Mouse (Mus musculus): ENCODE data around the gene Adgrf3.

The Adgrf3 gene

DNA sequence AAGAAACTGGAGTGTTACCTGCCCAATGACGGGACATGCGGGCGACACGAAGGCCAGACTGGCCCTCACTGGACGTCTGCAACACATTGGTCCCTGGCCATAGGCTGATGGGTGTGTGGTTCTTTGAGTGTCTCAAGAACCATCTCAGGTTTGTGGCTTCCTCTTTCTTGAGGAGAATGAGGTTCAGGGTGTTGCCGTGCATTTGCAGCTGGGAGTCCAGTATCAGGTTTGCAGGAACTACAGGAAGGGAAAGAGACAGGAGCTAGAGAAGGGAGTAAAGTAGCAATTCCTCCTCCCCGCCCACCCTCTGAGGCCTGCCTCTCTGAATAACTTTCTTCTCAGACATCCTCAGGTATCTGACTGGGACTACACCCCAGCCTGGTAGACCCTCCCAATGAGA is 3.3 kb downstream of the Adgrf3 start:
- DNase-seq (ENCODE audit: low spot score in 2 of 2) = peak in 1 of 2 experiments; percentile 47

DNA sequence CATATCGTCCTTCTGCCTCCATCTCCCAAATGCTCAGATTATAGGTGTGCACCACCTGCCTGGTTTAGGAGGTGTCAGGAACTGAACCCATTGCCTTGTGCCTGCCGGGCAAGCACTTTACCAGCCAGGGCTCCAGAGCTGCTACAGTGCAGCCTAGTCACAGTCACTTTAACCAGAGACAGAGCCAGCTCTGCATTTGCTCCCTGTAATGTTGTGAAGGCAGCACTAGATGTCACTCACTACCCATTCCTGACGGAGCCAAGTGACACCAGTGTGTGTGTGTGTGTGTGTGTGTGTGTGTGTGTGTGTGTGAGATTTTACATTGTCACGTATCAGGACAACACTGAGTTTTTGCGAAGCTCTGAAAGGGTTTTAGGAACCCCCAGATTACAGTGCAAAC is 4.0 kb downstream of the Adgrf3 start:
- no peak for DNase-seq (ENCODE audit: low spot score in 2 of 2)

GRCm38 (mm10) chr5:30198257-30198656 is 7.3 kb downstream of the Adgrf3 start:
- DNase-seq (ENCODE audit: low spot score in 2 of 2) = no peak

DNA sequence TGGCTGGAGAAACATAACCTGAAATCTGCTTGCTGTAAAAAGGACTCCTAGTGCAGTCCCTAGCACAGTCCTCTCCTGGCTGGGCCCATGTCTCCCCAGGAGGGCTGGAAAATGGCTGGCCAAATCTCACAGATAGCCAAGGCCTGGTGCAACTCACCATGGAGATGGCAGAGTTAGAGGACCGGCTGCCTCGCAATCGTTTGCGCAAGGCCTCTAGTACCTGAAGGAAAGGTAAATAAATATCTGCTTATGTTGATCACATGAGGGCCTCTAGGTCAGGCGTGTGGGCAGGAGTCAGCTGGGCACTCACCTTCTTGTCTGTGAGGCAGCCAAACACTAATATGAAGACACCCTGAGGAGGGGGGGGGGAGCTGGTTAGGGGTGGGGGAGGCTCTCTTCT is 10.2 kb downstream of the Adgrf3 start:
- peak in 1 of 2 experiments; percentile 45 for DNase-seq (ENCODE audit: low spot score in 2 of 2)

DNA sequence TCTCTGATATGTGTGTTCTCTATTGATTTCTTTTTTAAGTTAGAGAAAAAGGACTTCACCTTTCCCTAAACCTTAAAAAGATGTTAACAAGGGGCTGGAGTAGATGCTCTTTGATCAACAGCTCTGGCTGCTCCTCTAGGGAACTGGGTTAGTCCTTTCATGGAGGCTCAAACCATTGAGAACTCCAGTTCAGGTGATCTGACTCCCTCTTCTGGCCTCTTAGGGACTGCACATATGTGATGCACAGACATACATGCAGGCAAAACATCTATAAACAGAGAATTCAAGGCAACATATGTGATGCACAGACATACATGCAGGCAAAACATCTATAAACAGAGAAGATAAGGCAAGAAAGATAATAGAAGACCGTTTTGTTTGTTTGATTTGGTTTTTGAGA is 13.1 kb downstream of the Adgrf3 start:
- no peak for DNase-seq (ENCODE audit: low spot score in 2 of 2)

- DNase-seq (ENCODE audit: low spot score in 2 of 2) = no peak
Observed at GRCm38 (mm10) chr5:30187687-30188485, 17.6 kb downstream of the Adgrf3 start.

GRCm38 (mm10) chr5:30175811-30176210 is 29.7 kb downstream of the Adgrf3 start:
- DNase-seq (ENCODE audit: low spot score in 2 of 2) = no peak

- no peak for DNase-seq (ENCODE audit: low spot score in 2 of 2)
Observed at GRCm38 (mm10) chr5:30172931-30173692, 32.4 kb downstream of the Adgrf3 start.

GRCm38 (mm10) chr5:30172115-30172514 is 33.4 kb downstream of the Adgrf3 start:
- DNase-seq (ENCODE audit: low spot score in 2 of 2) = no peak

DNA sequence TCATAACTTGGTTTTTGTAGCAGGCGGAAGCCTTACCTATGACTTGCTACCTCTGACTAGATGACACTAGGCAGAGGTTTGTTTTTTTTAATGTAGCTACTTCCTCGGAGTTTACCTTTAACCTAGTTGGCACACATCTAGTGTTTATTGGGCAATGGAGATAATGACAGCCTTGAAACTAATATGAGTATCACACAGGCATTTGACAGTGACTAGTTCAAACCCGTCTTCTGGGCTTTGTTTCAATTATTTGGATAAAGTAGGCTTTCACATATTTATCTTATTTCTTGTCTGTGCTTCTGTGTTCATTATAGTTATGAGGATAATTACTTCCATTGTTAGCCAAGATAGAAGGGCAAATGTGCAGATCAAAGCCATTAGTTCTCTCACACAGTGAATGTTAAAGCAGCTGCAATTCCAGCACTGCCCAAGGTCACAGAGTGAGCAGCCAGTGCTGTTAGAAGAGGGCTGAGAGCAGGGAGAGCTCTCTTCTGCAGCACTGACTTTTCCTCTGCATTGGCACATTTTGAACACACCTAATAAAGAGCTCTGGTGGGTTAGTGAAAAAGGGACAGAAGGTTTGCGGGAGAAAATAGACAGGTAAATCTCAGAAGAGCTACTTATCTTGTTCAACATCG is 35.1 kb downstream of the Adgrf3 start:
- no peak for DNase-seq (ENCODE audit: low spot score in 2 of 2)

- no peak for DNase-seq (ENCODE audit: low spot score in 2 of 2)
Observed at GRCm38 (mm10) chr5:30165234-30165946, 40.1 kb downstream of the Adgrf3 start.

- no peak for DNase-seq (ENCODE audit: low spot score in 2 of 2)
Observed at GRCm38 (mm10) chr5:30162339-30162738, 43.2 kb downstream of the Adgrf3 start.

GRCm38 (mm10) chr5:30161836-30162235 is 43.7 kb downstream of the Adgrf3 start:
- no peak for DNase-seq (ENCODE audit: low spot score in 2 of 2)

GRCm38 (mm10) chr5:30159601-30160000 is 45.9 kb downstream of the Adgrf3 start:
- no peak for DNase-seq (ENCODE audit: low spot score in 2 of 2)

GRCm38 (mm10) chr5:30155821-30156629 is 49.5 kb downstream of the Adgrf3 start:
- DNase-seq (ENCODE audit: low spot score in 2 of 2) = no peak

- DNase-seq (ENCODE audit: low spot score in 2 of 2) = no peak
Observed at GRCm38 (mm10) chr5:30155395-30155792, 50.1 kb downstream of the Adgrf3 start.

DNA sequence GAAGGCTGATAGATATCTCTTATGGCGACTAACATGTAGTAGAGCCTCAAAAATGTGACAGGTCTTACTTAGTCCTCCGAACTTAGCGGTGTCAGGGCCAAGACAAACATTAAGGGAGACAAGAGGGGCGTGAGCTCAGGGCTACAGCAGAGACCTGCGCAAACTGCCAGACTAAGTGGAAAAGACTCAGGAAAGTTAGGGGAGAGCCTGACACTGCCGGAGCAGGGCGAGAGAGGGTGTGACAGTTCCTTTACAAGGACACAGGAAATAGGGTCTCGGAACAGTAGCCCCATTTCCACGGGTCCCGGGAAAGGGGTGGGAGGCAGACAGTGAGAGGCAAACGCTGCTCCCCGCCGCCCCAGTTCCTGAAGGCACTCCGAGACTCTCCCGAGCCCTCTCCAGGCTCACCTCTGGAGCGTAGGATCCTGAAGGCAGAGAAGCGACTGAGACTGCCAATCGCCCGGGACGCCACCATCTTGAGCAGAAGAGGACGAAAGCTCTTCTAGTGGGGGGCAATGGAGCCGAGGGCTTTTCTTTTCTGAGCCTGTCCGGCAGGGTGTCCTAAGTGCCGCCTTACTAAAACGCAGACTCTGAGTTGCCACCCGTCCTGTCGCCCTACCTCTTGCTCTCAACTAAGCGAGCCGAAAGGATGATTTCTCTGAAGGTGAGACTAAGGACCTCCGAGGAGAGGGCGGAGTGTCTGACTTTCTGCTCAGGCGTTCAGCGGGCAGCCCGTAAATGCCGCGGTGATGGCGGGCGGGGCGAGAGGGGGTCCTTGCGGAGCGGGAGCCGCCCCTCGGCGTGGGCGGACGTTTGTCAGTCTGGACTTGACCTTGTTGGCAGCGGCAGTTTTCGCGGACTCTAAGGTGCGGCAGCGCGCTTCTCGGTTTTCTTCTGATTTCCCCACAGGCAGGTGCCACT is 50.8 kb downstream of the Adgrf3 start, which contains the start of the genes Hadha and Hadhb:
Gene Hadha (minus strand): TSS at position 689 of the 921 bp plus-strand sequence.
Gene Hadhb (plus strand): TSS at position 775 of the 921 bp plus-strand sequence.
- peak; percentile 91 to 94 for DNase-seq (ENCODE audit: low spot score in 2 of 2)

DNA sequence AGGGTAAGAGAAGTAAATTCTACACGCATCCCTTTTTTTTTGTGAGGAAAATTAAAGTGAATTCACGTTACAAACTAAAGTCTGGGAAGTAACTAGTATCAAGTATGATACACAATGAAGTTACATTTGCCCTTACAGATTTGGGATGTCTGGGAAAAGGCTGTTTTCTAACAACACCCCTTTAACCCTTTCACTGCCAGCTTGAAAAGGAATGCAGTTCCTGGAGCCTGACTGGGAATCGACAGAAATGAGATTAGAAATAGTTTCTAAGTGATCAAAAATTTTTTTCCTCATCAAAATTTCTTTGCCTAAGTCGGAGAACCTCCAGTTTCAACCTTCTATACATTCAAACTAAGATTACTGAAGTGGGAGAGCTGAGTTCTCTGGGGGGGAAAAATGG is 51.5 kb downstream of the Adgrf3 start:
- DNase-seq (ENCODE audit: low spot score in 2 of 2) = no peak

DNA sequence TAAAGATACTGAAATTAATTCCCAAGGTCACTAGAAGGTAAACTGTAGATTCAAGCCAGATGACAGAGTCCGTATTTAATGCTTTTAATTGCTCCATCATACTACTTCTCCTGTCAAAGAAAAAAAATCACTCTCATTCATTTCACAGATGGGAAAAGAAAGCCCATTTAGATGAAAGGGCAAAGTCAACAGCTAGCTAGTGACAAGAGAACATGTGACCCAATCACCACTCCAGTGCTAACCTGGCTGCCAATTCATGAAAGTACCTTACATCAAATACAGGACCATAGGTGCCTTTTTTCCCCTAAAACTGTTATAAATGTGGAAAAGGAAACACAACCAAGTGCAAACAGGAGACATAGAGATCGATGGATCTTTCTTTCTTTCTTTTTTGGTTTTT is 52.3 kb downstream of the Adgrf3 start:
- DNase-seq (ENCODE audit: low spot score in 2 of 2) = no peak

DNA sequence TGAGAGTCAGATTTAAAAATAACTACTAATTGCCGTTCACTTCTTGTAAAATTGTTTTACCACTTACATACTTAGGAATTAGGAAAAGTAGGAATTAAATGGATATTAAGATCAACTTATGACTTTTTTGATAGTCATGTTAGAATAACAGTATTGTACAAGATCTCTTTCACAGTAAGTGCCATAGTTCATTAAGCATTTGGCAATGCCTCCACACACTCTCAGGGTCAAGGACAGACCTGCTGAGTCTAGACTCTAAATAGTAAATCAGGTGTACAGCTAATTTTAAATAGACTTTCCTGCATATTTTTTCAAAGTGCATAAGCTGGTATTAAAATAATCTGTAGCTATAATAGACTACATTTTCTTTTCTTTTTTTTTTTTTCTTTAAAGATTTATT is 53.1 kb downstream of the Adgrf3 start:
- no peak for DNase-seq (ENCODE audit: low spot score in 2 of 2)

All from urinary bladder, postnatal 4 days (tissue).